Mouse (Mus musculus): ENCODE measurements around the gene Clcc1.
"Not testable (repeated sequence)": the region's sequence is repeated elsewhere in the genome, so short reads cannot be mapped to it uniquely, and the experiment has no call there.

GRCm38 (mm10) chr3:108647681-108648080 is 6.0 kb upstream of the Clcc1 start:
- not testable (repeated sequence) for TF ChIP-seq CTCF (IDR thresholded peaks at IDR 0.05; ENCODE audit: borderline replicate concordance, insufficient read depth, low read length); POLR2A (IDR thresholded peaks at IDR 0.05; ENCODE audit: low read depth, low read length)
